Mouse (Mus musculus) gastrocnemius, adult 2 months (tissue): ENCODE results near the gene Macrod2. TPM values are rescaled to one million over a fixed set of nuclear protein-coding genes. Genes with fewer than 3 reads are reported as not detected.

ENCODE experiments used
- DNase-seq: peaks from one replicate; pipeline ENCODE4 v3.0.0; 2022
- H3K27ac ChIP-seq: fragments of 200-600 bp; 2 replicates; pipeline ENCODE4 v1.8.1; 2022; ENCODE audit warnings: mild to moderate bottlenecking
- H3K4me3 ChIP-seq: fragments of 200-600 bp; 2 replicates; pipeline ENCODE4 v1.8.1; 2022; ENCODE audit warnings: mild to moderate bottlenecking, moderate library complexity
- CTCF ChIP-seq: fragments of 200-600 bp; IDR thresholded peaks from 2 replicates; pipeline ENCODE4 v1.8.1; 2022; ENCODE audit warnings: antibody characterized with exemption, mild to moderate bottlenecking, moderate library complexity
- intact Hi-C: fragments of 180-260 bp; cut with DNase I; formaldehyde crosslinking; loops from one replicate; pipeline ENCODE4 v1.15.1; 2025
- total RNA-seq, 2 experiments: library from RNA; stranded (reverse); gene quantifications; 2 replicates each; pipeline ENCODE4 v1.2.3; 2021

Macrod2 gene
- total RNA-seq, 2 experiments from 2014 or later = 16.4 to 19.3 TPM

DNA sequence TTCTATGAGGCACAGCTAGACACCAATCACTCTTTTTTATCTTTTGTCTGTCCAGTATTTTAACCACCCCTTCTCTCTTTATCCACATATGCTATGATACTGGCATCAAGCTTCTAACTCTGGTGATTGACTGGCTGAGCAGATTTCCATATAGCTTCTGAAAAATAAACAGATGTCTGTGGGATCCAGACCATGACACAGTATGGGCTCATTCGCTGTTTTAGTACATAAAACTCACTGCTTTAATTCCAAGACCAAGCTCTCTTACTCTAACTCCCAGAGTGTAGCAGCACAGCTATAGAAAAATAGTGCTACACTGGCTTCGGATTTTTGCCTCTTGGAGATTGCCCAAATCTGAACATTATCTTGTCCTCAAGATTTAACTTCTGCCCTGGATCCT is 1540.0 kb downstream of the Macrod2 start:
- Histone ChIP-seq H3K27ac (no peak overlapping the region), H3K4me3 (no peak overlapping the region)
- intact Hi-C loops = no loop called here
- no peak for DNase-seq
- no peak for TF ChIP-seq CTCF

DNA sequence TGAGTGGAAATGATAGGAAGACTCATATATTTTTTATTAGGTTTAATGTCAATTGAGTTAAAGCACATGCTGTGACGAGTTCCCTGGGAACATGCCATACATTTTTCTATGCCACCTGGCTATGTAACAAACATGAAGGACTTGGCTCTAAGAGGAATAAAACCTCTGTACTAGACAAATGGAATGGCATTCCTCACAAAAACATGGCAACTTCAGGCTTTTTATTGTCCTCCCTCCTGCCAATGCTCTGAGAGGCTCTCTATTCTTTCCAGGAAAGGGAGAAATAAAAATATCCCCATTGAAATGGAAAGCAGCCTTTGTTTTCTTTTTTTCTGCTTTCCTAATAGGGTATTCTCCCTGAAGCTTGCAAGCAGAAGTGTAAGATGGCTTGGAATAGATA is 1559.7 kb downstream of the Macrod2 start:
- intact Hi-C loops = no loop called here
- Histone ChIP-seq H3K27ac (no peak overlapping the region), H3K4me3 (no peak overlapping the region)
- no peak for TF ChIP-seq CTCF
- DNase-seq = no peak

- TF ChIP-seq CTCF = no peak
These were observed 1560.1 kb downstream of the Macrod2 start for GRCm38 (mm10) chr2:141955197-141955596.

GRCm38 (mm10) chr2:141962868-141963267 is 1567.8 kb downstream of the Macrod2 start:
- no peak for TF ChIP-seq CTCF

More at GRCm38 (mm10) chr2:141955197-141955596, 1560.1 kb downstream of the Macrod2 start:
- intact Hi-C loops = no loop called here
- H3K27ac ChIP-seq = no peak overlapping the region
- DNase-seq = no peak
- H3K4me3 ChIP-seq = no peak overlapping the region

DNA sequence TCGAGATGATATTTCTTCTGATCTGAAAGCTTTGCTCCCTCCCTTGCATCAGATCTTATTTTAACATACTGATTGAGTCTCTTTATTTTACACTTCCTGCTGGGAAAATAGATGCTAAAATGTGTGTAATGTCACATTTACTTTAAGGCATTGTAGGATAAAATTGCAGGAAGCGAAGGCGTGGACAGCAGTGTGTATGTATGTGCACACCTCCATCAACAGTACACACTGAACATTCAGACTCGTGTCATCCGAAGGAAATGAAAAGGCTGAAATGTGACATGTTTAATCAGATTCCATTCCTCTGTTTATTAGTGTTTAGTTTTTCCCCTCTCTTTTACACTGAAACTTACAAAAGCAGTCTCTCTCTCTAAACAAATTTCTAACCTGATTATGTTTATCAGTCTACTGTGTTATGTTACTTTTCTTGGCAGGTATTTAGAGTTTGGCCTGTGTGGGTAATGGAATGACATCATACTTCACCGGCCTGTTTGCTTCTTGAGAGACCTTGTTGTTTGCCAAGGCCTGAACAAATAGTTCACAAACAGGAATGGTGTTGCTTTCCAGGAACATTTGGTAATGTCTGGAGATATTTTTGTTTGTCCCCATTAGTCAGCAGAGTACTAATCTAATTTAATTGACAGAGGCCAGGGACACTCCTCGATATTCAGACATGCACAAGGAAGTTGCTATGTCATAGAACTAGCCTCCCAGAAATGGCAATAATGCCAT is 1588.7 kb downstream of the Macrod2 start:
- intact Hi-C loops = no loop called here
- Histone ChIP-seq H3K4me3 (no peak overlapping the region), H3K27ac (no peak overlapping the region)
- TF ChIP-seq CTCF = no peak
- no peak for DNase-seq

More at GRCm38 (mm10) chr2:141962868-141963267, 1567.8 kb downstream of the Macrod2 start:
- DNase-seq = no peak
- H3K27ac ChIP-seq = no peak overlapping the region
- intact Hi-C loops = no loop called here
- no peak overlapping the region for H3K4me3 ChIP-seq

GRCm38 (mm10) chr2:141998901-141999300 is 1603.8 kb downstream of the Macrod2 start:
- peak; percentile 28 for DNase-seq

GRCm38 (mm10) chr2:142024534-142025155 is 1629.5 kb downstream of the Macrod2 start:
- intact Hi-C loops = no loop called here
- DNase-seq = no peak
- TF ChIP-seq CTCF = no peak
- Histone ChIP-seq H3K27ac (no peak overlapping the region), H3K4me3 (no peak overlapping the region)

More at GRCm38 (mm10) chr2:141998901-141999300, 1603.8 kb downstream of the Macrod2 start:
- no peak for TF ChIP-seq CTCF
- no peak overlapping the region for H3K27ac ChIP-seq
- H3K4me3 ChIP-seq = no peak overlapping the region
- intact Hi-C loops = no loop called here

- Histone ChIP-seq H3K27ac (no peak overlapping the region), H3K4me3 (no peak overlapping the region)
- no peak for DNase-seq
- intact Hi-C loops = no loop called here
- no peak for TF ChIP-seq CTCF
These were observed 1631.6 kb downstream of the Macrod2 start for GRCm38 (mm10) chr2:142026721-142027120.

- no peak overlapping the region for H3K27ac ChIP-seq
- TF ChIP-seq CTCF = no peak
- intact Hi-C loops = no loop called here
- H3K4me3 ChIP-seq = no peak overlapping the region
- no peak for DNase-seq
These were observed 1635.9 kb downstream of the Macrod2 start for GRCm38 (mm10) chr2:142030756-142031646.

DNA sequence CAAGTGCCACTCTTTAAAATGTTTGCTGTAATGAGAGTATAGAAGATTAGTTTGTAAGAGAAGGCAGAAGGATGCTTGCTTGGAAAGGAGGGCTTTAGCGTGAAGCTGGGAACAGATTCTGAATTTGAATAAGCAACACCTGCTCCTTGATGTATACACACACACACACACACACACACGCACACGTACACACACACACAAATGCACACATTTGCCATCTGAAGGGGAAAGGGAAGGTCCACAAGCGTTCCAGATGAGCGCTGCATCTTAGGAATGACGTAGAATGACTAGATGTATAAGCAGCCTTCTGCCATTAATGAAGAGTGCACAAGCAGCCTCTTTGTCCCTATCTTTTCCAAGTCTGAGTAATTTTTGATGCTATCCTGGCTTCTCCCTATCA is 1660.5 kb downstream of the Macrod2 start:
- intact Hi-C loops = no loop called here
- Histone ChIP-seq H3K27ac (no peak overlapping the region), H3K4me3 (no peak overlapping the region)
- DNase-seq = no peak
- no peak for TF ChIP-seq CTCF

DNA sequence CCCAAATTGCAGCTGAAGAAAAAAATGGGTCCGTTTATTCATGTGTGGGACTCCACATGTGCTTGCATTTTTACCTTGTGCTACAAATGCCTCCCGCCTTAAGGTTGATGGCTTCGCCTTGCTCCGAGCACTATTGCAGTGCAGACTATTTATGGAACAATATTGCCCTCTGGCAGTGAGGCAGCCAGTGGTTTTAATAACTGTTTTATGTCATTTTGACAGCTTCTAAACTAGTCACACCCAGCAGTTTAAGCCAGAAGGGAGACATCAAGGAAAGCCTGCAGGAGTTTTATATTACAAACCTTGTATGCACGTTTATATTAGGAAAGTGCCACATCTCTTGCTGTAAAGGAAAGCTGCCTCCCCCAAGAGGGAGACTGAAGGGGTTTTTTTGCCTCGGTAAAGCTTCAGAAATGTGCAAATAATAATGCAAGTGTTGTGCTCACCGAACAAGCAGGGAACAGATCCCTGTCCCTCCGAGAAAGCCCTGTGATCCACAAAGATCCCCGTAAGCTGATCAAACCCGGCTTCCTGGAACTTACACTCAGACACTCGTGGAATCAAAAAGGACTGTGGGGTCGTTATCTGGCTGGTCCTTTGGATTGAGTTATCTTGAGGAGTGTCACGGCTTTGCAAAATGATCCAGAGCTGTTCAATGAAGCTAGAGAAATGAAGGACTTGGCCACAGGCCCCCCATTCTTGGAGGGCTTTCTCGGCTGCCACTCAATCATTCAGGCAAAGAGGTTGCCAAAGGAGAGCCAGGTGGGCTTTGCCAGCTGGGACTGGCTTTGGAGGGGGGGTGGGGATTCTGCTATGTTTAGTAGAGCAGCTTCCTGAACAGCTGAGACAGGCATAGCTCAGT is 1663.0 kb downstream of the Macrod2 start:
- H3K4me3 ChIP-seq = peak overlapping the region; percentile 28; the same call in 1 of the 2 replicates

DNA sequence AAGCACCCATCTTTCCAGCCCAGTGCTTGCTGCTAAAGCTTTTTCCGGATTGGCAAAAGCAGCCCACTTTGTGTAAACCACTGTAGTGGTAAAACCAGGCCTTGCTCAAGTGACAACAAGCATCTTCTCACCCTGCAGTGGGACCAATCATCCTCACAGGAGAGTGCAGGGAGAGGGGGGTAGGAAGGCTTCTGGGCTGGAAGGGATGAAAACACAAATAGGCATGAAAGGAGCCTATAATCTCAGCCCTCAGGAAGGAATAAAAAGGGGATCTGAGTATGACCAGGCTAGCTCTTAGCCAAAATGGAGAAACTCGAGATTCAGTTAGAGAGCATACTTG is 1663.6 kb downstream of the Macrod2 start:
- Histone ChIP-seq H3K4me3 (0 out of 2 replicates have a peak overlapping the region, but pooled peaks have one; percentile 28), H3K27ac (no peak overlapping the region)
- intact Hi-C loops = no loop called here
- no peak for TF ChIP-seq CTCF
- no peak for DNase-seq

More for the DNA sequence above, 1663.0 kb downstream of the Macrod2 start:
- H3K27ac ChIP-seq = no peak overlapping the region
- no peak for DNase-seq
- TF ChIP-seq CTCF = peak; percentile 25; the same call in 1 of the 2 replicates
- intact Hi-C loops = no loop called here
